Mouse (Mus musculus): ENCODE data around the gene Espn.

DNA sequence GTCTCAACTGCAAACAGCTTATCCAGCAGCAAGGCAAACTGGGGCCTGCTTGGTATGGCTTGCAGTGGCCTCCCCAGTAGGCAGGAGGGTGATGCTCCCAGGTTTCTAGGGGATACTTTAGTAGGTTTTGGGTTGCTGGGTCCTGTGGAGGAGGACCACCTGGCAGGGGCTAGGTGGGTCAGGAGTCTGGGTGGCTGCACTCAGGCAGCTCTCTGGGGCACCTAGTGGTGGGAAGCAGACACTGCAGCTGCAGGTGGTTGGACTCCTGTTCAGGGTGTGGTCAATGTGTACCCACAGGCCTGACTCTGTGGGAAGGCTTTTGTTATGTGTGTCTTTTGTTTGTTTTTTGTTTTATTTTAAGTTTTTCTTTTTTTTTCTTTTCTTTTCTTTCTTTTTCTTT, 17.7 kb downstream of the Espn start:
- TF ChIP-seq CTCF (IDR thresholded peaks at IDR 0.05; ENCODE audit: borderline replicate concordance, insufficient read depth, low read length) (peak; percentile 50; the same call in 1 of the 2 replicates), POLR2A (IDR thresholded peaks at IDR 0.05; ENCODE audit: low read depth, low read length) (no peak)

Measured in embryonic fibroblast, embryonic 13.5 days (primary cell).